Mouse (Mus musculus): ENCODE measurements around the gene Mtus2. TPM values are rescaled to one million over a fixed set of nuclear protein-coding genes. Genes with fewer than 3 reads are reported as not detected.

Gene Mtus2
- total and polyA plus RNA-seq, 2 experiments: 0.18 to 0.66 TPM

- Histone ChIP-seq H3K4me1 (ENCODE audit: control insufficient read depth, insufficient read depth, low read length) (no peaks in the 10 kb centered on the region), H3K9ac (ENCODE audit: low read depth, low read length) (no peak overlapping the region), H3K4me3 (ENCODE audit: insufficient read depth, low read depth, low read length) (no peak overlapping the region), H3K27ac (replicated peaks; ENCODE audit: insufficient read depth, low read depth, low read length) (no peak overlapping the region), H3K27me3 (ENCODE audit: control insufficient read depth, insufficient read depth, low read length) (no peaks in the 10 kb centered on the region), H3K36me3 (ENCODE audit: control insufficient read depth, insufficient read depth, low read length) (no peaks in the 10 kb centered on the region), H3K79me2 (ENCODE audit: control insufficient read depth, insufficient read depth, low read length) (no peaks in the 10 kb centered on the region)
- WGBS: 86% methylated on average over 6 of the region's 6 CpGs
- DNase-seq (ENCODE audit: extremely low read depth, low read depth, low spot score): no peak
- no peak for TF ChIP-seq POLR2A (IDR thresholded peaks at IDR 0.05; ENCODE audit: extremely low read depth, insufficient read depth, low read length)
- no peak for TF ChIP-seq CTCF (IDR thresholded peaks at IDR 0.05; ENCODE audit: low read depth, low read length)
These were observed 150.2 kb downstream of the Mtus2 start for GRCm38 (mm10) chr5:148107324-148107723.

DNA sequence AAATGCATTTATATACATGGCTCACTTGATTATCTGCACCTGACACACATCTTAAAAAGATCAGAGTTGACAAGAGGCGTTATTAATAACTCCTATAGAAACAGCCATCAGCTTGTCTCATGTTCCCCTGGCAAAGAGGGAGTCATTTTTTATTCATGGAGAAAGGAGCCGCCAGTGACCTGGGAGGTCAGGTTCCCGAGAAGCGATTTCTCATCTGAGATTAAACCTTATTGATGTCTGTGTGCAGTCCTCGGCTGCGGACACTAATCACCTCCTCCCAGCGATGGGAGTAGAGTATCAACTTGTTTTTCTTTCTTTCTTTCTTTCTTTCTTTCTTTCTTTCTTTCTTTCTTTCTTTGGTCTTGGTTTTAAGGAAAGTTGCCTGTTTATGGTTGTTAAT, 150.8 kb downstream of the Mtus2 start:
- Histone ChIP-seq H3K36me3 (ENCODE audit: control insufficient read depth, insufficient read depth, low read length) (no peaks in the 10 kb centered on the region), H3K4me1 (ENCODE audit: control insufficient read depth, insufficient read depth, low read length) (no peaks in the 10 kb centered on the region), H3K4me3 (ENCODE audit: insufficient read depth, low read depth, low read length) (no peak overlapping the region), H3K27me3 (ENCODE audit: control insufficient read depth, insufficient read depth, low read length) (no peaks in the 10 kb centered on the region), H3K9ac (ENCODE audit: low read depth, low read length) (no peak overlapping the region), H3K27ac (replicated peaks; ENCODE audit: insufficient read depth, low read depth, low read length) (no peak overlapping the region), H3K79me2 (ENCODE audit: control insufficient read depth, insufficient read depth, low read length) (no peaks in the 10 kb centered on the region)
- no peak for DNase-seq (ENCODE audit: extremely low read depth, low read depth, low spot score)
- WGBS: 79% methylated on average over 7 of the region's 7 CpGs
- TF ChIP-seq CTCF (IDR thresholded peaks at IDR 0.05; ENCODE audit: low read depth, low read length) (no peak), POLR2A (IDR thresholded peaks at IDR 0.05; ENCODE audit: extremely low read depth, insufficient read depth, low read length) (no peak)

GRCm38 (mm10) chr5:148108314-148108713, 151.2 kb downstream of the Mtus2 start:
- Histone ChIP-seq H3K9ac (ENCODE audit: low read depth, low read length) (no peak overlapping the region), H3K4me1 (ENCODE audit: control insufficient read depth, insufficient read depth, low read length) (no peaks in the 10 kb centered on the region), H3K4me3 (ENCODE audit: insufficient read depth, low read depth, low read length) (no peak overlapping the region), H3K27me3 (ENCODE audit: control insufficient read depth, insufficient read depth, low read length) (no peaks in the 10 kb centered on the region), H3K79me2 (ENCODE audit: control insufficient read depth, insufficient read depth, low read length) (no peaks in the 10 kb centered on the region), H3K36me3 (ENCODE audit: control insufficient read depth, insufficient read depth, low read length) (no peaks in the 10 kb centered on the region), H3K27ac (replicated peaks; ENCODE audit: insufficient read depth, low read depth, low read length) (no peak overlapping the region)
- TF ChIP-seq POLR2A (IDR thresholded peaks at IDR 0.05; ENCODE audit: extremely low read depth, insufficient read depth, low read length) (no peak), CTCF (IDR thresholded peaks at IDR 0.05; ENCODE audit: low read depth, low read length) (no peak)
- DNase-seq (ENCODE audit: extremely low read depth, low read depth, low spot score): no peak
- WGBS: 75% methylated on average over 9 of the region's 9 CpGs

GRCm38 (mm10) chr5:148115207-148115817, 158.2 kb downstream of the Mtus2 start:
- Histone ChIP-seq H3K4me3 (ENCODE audit: insufficient read depth, low read depth, low read length) (no peak overlapping the region), H3K9ac (ENCODE audit: low read depth, low read length) (no peak overlapping the region), H3K27ac (replicated peaks; ENCODE audit: insufficient read depth, low read depth, low read length) (no peak overlapping the region), H3K27me3 (ENCODE audit: control insufficient read depth, insufficient read depth, low read length) (no peaks in the 10 kb centered on the region), H3K36me3 (ENCODE audit: control insufficient read depth, insufficient read depth, low read length) (no peaks in the 10 kb centered on the region), H3K79me2 (ENCODE audit: control insufficient read depth, insufficient read depth, low read length) (no peaks in the 10 kb centered on the region), H3K4me1 (ENCODE audit: control insufficient read depth, insufficient read depth, low read length) (no peaks in the 10 kb centered on the region)
- WGBS: 71% methylated on average over 15 of the region's 15 CpGs
- TF ChIP-seq CTCF (IDR thresholded peaks at IDR 0.05; ENCODE audit: low read depth, low read length) (no peak), POLR2A (IDR thresholded peaks at IDR 0.05; ENCODE audit: extremely low read depth, insufficient read depth, low read length) (no peak)
- no peak for DNase-seq (ENCODE audit: extremely low read depth, low read depth, low spot score)

- no peaks in the 10 kb centered on the region for H3K79me2 ChIP-seq (ENCODE audit: control insufficient read depth, insufficient read depth, low read length)
- DNase-seq (ENCODE audit: extremely low read depth, low read depth, low spot score): no peak
- no peaks in the 10 kb centered on the region for H3K4me1 ChIP-seq (ENCODE audit: control insufficient read depth, insufficient read depth, low read length)
- H3K27ac ChIP-seq (replicated peaks; ENCODE audit: insufficient read depth, low read depth, low read length): no peak overlapping the region
- no peak overlapping the region for H3K9ac ChIP-seq (ENCODE audit: low read depth, low read length)
- no peak overlapping the region for H3K4me3 ChIP-seq (ENCODE audit: insufficient read depth, low read depth, low read length)
- TF ChIP-seq POLR2A (IDR thresholded peaks at IDR 0.05; ENCODE audit: extremely low read depth, insufficient read depth, low read length): no peak
- TF ChIP-seq CTCF (IDR thresholded peaks at IDR 0.05; ENCODE audit: low read depth, low read length): no peak
- H3K36me3 ChIP-seq (ENCODE audit: control insufficient read depth, insufficient read depth, low read length): no peaks in the 10 kb centered on the region
- no peaks in the 10 kb centered on the region for H3K27me3 ChIP-seq (ENCODE audit: control insufficient read depth, insufficient read depth, low read length)
- WGBS: 82% methylated on average over 12 of the region's 12 CpGs
These were observed 167.2 kb downstream of the Mtus2 start for GRCm38 (mm10) chr5:148124354-148124753.

DNA sequence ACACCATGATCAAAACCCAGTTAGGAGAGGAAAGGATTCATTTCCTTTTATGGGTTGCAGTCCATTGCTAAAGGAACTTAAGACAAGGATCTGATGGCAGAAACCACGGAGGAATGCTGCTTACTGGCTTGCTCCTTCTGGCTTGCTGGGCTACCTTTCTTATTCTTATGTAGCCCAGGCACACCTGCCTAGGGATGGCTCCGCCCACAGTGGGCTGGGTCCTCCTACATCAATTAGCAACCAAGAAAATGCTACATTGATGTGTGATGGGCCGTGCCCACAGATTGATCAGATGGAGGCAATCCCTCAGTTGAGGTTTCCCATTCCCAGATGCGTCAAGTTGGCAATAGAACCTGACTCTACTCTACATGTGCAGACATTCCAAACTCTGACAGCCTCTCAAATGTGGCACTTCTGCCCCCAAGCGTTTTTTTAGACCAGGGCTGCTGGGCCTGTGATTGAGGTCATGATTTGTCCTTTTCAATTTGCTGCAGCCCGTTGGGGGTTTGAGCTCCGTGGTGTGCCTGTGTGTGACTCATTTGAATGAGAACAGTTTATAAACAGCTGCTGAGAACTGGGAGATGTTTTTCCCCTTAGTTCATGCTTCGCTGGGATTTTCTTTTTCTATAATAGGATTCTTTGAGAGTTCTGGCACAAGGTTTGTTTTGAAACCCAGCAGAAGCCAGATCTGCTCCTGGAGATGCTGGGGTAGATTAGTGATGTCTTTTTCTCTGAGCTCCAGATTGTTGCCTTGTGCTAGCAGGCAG, 173.8 kb downstream of the Mtus2 start:
- Histone ChIP-seq H3K4me3 (ENCODE audit: insufficient read depth, low read depth, low read length) (no peak overlapping the region), H3K9ac (ENCODE audit: low read depth, low read length) (no peak overlapping the region), H3K79me2 (ENCODE audit: control insufficient read depth, insufficient read depth, low read length) (no peaks in the 10 kb centered on the region), H3K27ac (replicated peaks; ENCODE audit: insufficient read depth, low read depth, low read length) (no peak overlapping the region), H3K27me3 (ENCODE audit: control insufficient read depth, insufficient read depth, low read length) (no peaks in the 10 kb centered on the region), H3K36me3 (ENCODE audit: control insufficient read depth, insufficient read depth, low read length) (no peaks in the 10 kb centered on the region), H3K4me1 (ENCODE audit: control insufficient read depth, insufficient read depth, low read length) (no peaks in the 10 kb centered on the region)
- DNase-seq (ENCODE audit: extremely low read depth, low read depth, low spot score): no peak
- no peak for TF ChIP-seq POLR2A (IDR thresholded peaks at IDR 0.05; ENCODE audit: extremely low read depth, insufficient read depth, low read length)
- 59% methylated on average over 8 of the region's 8 CpGs for WGBS
